Mouse (Mus musculus) skeletal muscle tissue, adult 2 months (tissue): ENCODE data around the gene Gpatch4.

Source experiments
- DNase-seq: peaks from one replicate; pipeline ENCODE4 v3.0.0-alpha.2; 2012; ENCODE audit warnings: low read depth, low spot score

The Gpatch4 gene

DNA sequence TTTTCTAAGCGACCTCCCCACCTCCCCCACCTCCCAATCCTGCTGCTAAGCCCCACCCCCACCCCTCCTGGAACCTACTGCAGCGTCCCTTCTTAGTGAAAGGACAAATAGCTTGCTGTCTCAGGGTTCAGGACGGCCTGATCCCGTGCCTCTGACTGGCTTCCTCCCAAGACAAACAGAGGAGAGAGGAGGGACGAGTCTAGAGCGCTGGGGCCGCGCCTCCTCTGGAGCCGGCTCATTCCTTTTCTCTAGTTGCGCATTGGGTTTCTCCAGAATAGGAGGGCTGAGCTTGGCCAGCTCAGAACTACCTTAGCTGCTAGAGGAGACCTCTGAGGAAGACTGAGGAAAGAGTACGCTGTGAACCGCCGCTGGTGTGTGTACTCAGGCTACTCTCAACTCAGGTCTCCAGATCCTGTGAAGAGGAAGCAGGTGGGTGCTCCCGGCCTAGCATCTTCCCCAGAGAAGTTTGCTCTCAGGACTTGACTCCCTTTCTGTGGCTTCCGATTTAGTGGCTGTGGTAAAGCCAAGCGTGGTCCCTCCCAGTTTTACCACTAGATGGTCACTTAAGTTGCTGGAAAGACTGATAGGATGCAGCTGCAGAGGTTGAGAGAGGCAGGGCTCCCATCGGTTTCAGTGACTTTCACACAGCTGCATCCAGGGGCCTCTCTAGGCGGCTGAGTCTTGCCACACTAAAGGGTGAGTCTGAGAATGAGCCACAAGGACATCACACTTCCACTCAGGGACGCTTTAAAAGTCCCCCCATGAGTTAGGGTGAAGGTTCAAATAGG is 12.1 kb upstream of the Gpatch4 start:
- DNase-seq: no peak

GRCm38 (mm10) chr3:88033506-88033905 is 9.4 kb upstream of the Gpatch4 start:
- no peak for DNase-seq

DNA sequence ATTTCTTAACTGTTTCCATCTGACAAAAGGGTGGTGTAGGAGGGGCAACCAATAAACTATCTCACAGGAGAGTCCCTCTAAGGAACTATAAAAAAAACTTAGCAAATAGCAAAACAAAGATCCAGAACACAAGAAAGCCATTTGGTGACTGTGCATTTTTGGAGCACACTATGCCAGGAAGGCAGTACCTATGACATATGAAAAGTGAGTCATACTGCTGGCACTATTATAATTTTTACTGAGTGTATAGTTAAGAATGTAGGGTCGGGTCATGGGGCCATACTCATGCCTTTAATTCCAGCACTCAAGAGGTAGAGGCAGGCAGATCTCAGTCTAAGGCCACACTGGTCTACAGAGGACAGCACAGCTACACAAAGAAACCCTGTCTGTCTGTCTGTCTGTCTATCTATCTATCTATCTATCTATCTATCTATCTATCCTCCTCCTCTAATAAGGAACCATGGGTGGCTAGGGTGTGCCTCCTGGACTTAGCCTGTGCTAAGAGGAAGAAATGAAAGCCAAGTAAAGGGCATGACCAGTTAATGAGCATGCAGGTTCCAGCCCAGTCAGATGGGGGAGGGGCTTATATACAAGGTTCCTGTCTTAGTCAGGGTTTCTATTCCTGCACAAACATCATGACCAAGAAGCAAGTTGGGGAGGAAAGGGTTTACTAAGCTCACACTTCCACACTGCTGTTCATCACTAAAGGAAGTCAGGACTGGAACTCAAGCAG is 7.2 kb upstream of the Gpatch4 start:
- DNase-seq: no peak

DNA sequence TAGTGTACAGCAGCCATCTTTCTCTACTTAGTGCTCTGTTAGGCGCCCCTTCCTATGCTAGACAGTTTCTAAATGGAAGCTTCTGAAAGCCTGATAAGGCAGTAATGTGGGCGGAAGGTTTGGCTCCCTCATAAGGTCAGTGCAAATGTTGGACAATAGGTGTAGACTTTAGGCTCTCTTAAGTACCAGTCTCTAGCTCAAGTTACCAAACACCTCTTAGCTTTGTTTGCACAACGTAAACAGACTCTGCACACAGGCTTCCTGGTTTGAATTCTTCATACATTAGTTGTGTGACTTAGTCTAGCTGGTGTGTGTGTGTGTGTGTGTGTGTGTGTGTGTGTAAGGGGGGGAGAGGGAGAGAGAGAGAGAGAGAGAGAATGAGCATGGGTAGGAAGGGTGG is 6.6 kb downstream of the Gpatch4 start:
- DNase-seq: no peak

DNA sequence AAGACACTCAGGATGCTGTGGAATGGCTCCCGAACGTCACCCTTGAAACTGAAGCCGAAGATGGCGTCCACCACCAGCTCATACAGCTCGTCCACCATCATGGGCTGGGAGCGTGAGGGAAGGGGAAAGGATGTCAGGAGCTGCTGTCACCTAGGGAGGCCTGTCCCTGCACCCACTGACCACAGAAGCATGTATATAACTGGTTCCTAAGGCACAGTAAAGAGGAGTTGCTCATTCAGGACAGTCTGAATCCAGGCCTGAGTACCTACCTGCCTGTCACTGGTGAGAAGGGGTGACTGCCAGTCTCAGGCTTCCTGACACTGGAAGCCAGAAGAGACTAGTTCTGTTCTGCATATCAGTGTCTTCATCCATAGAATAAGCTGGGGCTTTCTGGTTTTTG is 14.1 kb downstream of the Gpatch4 start:
- no peak for DNase-seq

- peak; percentile 90 for DNase-seq
Measured at GRCm38 (mm10) chr3:88057902-88058696, 15.2 kb downstream of the Gpatch4 start, which contains the start of gene Naxe. Naxe (minus strand) TSS chr3:88058495.

- DNase-seq: no peak
Measured at GRCm38 (mm10) chr3:88068386-88068785, 25.5 kb downstream of the Gpatch4 start.

- DNase-seq: peak; percentile 70
Measured at GRCm38 (mm10) chr3:88071783-88072182, 28.9 kb downstream of the Gpatch4 start.

DNA sequence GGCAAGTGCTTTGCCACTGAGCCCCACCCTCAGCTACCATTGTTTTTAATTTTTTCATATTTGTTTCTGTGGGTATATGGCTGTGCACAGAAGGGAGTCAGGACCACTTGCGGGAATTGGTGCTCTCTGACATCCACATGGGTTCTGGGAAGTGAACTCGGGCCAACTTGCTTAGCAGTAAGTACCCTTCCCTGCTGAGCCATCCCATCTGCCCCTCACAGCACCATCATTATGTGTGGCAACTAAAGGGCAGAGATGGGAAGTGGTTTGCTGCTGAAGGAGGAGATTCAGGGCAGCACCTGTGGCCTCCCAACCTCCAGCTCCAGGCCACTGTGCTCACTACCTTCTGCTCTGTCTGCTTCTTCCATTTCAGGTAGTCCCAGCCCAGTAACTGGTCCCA is 30.7 kb downstream of the Gpatch4 start:
- DNase-seq: no peak

GRCm38 (mm10) chr3:88074351-88074750 is 31.4 kb downstream of the Gpatch4 start:
- no peak for DNase-seq

- DNase-seq: no peak
Measured at GRCm38 (mm10) chr3:88074766-88075165, 31.9 kb downstream of the Gpatch4 start.

- no peak for DNase-seq
Measured at GRCm38 (mm10) chr3:88077441-88077840, 34.5 kb downstream of the Gpatch4 start.

DNA sequence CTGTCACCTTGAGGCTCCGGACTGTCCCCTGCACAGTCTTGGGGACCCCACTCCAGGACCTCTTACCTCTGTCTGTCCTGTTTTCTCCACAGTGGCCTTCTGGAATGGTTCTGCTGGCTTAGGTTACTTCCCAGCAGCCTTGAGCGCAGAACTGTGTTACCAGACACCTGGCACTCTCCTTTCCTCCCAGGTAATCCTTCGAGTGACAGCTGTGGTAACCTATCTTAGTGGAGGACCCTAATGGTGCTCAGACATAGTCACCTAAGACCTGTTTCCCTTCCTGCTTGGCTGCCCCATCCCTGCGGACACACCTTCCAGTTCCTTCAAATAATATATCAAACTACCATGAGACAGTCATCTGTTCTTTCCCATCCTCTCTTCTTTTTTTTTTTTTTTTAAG is 35.3 kb downstream of the Gpatch4 start, which contains the start of gene Ttc24:
Gene Ttc24, minus strand, starts transcription at position 101 of the 400 bp plus-strand sequence.
- no peak for DNase-seq

GRCm38 (mm10) chr3:88081345-88082223 is 38.7 kb downstream of the Gpatch4 start, which contains the start of gene Iqgap3:
Iqgap3 (plus strand) TSS chr3:88081971.
- peak; percentile 91 for DNase-seq

DNA sequence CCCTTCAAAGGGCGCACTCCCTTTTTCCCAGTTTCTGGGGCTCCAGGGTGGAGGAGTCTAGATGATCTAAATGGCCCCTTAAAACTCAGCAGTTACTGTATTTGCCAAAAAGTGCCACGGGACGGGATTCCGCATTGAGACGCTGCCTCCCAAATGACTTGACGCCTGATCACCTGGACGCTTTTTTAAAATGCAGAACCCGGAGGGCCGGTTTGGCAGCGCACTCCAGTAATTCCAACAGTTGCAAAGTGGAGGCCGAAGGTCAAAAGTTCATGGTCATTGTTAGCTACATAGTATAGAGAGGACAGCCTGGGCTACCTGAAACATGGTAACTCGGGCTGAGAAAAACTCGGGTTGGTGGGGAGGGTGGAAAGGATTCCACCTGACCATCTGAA is 39.3 kb downstream of the Gpatch4 start:
- DNase-seq: no peak

DNA sequence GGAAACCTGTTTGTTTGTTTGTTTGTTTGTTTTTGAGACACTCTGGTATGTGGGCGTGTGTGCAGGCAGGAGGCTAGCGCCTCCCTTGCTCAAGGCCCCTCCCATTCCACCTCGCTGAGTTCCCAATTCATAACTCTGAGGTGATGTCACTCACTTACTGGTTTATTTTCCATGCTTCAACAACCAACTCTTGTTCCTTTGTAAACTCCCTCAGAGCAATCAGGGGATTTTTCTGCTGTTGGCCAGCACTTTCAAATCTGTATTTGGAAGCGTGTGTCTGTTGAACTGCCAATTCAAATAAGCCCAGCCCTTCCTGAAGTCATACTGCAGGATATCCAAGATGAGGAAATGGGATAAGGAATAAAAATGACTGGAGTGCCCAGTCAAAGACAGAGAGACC is 39.8 kb downstream of the Gpatch4 start:
- DNase-seq: peak; percentile 34

DNA sequence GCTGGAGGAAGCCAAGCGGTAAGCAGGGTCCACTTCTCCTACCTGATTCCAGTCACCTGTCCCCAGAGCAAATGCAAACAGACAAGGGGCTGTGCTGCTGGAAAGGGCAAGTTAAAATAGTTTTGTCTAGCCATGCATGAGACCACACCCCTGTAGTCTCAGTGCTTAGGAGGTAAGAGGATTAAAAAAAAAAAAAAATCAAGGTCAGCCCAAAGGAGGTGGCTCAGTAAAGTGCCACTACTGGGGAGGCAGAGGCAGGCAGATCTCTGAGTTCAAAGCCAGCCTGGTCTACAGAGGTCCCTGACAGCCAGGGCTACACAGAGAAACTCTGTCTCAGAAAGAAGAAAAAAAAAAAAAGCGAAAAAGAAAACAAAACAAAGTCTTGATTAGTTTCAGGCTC is 41.1 kb downstream of the Gpatch4 start:
- DNase-seq: no peak

- DNase-seq: no peak
Measured at GRCm38 (mm10) chr3:88085459-88085858, 42.6 kb downstream of the Gpatch4 start.

DNA sequence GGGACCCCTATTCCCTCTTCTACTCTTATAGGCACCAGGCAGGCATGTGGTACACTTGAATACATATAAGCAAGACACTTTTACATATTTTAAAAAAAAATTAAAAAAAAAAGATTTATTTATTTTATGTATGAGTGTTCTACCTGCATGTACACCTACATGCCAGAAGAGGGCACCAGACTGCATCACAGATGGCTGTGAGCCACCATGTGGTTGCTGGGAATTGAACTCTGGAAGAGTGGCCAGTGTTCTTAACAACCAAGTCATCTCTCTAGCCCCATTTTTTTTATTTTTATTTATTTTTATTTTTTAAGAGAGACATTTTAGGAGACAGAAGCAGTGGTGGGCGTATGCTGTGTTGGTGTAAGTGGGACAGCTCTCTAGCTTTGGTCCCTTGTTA is 44.8 kb downstream of the Gpatch4 start:
- no peak for DNase-seq

DNA sequence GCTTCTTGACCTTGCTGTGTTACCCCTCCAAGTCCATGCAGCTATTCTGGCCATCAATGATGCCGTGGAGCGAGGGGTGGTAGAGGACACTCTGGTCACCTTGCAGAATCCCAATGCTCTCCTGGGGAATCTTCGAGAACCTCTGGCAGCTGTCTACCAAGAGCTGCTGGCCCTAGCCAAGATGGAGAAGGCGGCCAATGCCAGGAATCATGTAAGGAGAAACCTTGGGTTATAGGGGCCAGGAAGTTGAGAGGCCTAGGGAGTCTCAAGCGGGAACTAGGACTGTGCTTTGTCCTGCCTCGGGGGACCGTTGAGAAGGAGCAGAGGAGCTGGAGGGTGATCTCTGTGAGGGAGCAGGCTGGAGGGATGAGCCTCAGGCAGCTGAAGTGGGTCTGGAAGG is 47.2 kb downstream of the Gpatch4 start:
- DNase-seq: peak; percentile 51

GRCm38 (mm10) chr3:88090616-88091015 is 47.7 kb downstream of the Gpatch4 start:
- DNase-seq: no peak
